Mouse (Mus musculus) mesoderm, embryonic 11.5 days (tissue): ENCODE results near the gene Olfr539.
"Not testable (repeated sequence)": the region's sequence is repeated elsewhere in the genome, so short reads cannot be mapped to it uniquely, and the experiment has no call there.

Source experiments
- DNase-seq: peaks from one replicate; pipeline ENCODE4 v3.0.0-alpha.2; 2012; ENCODE audit warnings: low read depth, low spot score

The Olfr539 gene

GRCm38 (mm10) chr7:140659630-140660029, at the start of gene Olfr539:
Olfr539 (plus strand) TSS chr7:140659930.
- no peak for DNase-seq

- DNase-seq: not testable (repeated sequence)
Measured at GRCm38 (mm10) chr7:140628670-140629069, 31.1 kb upstream of the Olfr539 start, which contains the start of gene Olfr61. Olfr61 (plus strand) TSS chr7:140628970.

- no peak for DNase-seq
Measured at GRCm38 (mm10) chr7:140630559-140630958, 29.2 kb upstream of the Olfr539 start.

- DNase-seq: no peak
Measured at GRCm38 (mm10) chr7:140646152-140646551, 13.6 kb upstream of the Olfr539 start, which contains the start of gene Olfr53. Olfr53 (plus strand) TSS chr7:140646452.

GRCm38 (mm10) chr7:140670693-140671092, 11.0 kb downstream of the Olfr539 start:
- not testable (repeated sequence) for DNase-seq

- DNase-seq: peak; percentile 2
Measured at GRCm38 (mm10) chr7:140675863-140676262, 16.1 kb downstream of the Olfr539 start.

- not testable (repeated sequence) for DNase-seq
Measured at GRCm38 (mm10) chr7:140679591-140679990, 19.9 kb downstream of the Olfr539 start.

GRCm38 (mm10) chr7:140681651-140682050, 21.9 kb downstream of the Olfr539 start, which contains the start of gene Olfr45:
Olfr45 (plus strand) TSS chr7:140681951.
- no peak for DNase-seq

GRCm38 (mm10) chr7:140696967-140697366, 37.2 kb downstream of the Olfr539 start, which contains the start of gene Olfr541:
Olfr541 (plus strand) TSS chr7:140697267.
- DNase-seq: no peak

- peak; percentile 6 for DNase-seq
Measured at GRCm38 (mm10) chr7:140706348-140706747, 46.6 kb downstream of the Olfr539 start.

- no peak for DNase-seq
Measured at GRCm38 (mm10) chr7:140707536-140708284, 48.0 kb downstream of the Olfr539 start.

- DNase-seq: no peak
Measured at GRCm38 (mm10) chr7:140717155-140718055, 57.7 kb downstream of the Olfr539 start.

- DNase-seq: no peak
Measured at GRCm38 (mm10) chr7:140721095-140721494, 61.4 kb downstream of the Olfr539 start.

GRCm38 (mm10) chr7:140725558-140725957, 65.8 kb downstream of the Olfr539 start:
- no peak for DNase-seq
